Mouse (Mus musculus) kidney, adult 2 months (tissue): ENCODE measurements around the gene Npdc1.

Experiments
- CTCF ChIP-seq: fragments of 200-500 bp; conservative IDR thresholded peaks from 2 replicates; pipeline ENCODE4 v1.5.1; 2011; ENCODE audit warnings: low read depth, mild to moderate bottlenecking, control low read depth, low read length, moderate library complexity, mixed read lengths; ENCODE audit not compliant: insufficient read depth, insufficient read length
- POLR2A ChIP-seq: fragments of 200-500 bp; IDR thresholded peaks from one replicate; pipeline ENCODE4 v1.6.1; 2011; ENCODE audit warnings: low read depth, low read length, control low read depth

- TF ChIP-seq POLR2A = no peak
- TF ChIP-seq CTCF = no peak
These were observed 32.2 kb downstream of the Npdc1 start for GRCm38 (mm10) chr2:25431308-25431855.
